Comparison of ENCODE assay signal across 25 mouse cellular contexts in genomic region chr17:43520166-43520565, GRCm38 (mm10). TPM values are rescaled to one million over a fixed set of nuclear protein-coding genes. Genes with fewer than 3 reads are reported as not detected.
"Had no signal": no experiment of that assay in that cellular context is flagged by ENCODE, and none has a peak within 500 bp of the region (broad histone marks: within the 10 kb centered on the region; RNA-seq: fewer than 3 reads in every experiment).

No protein-coding gene starts in this region.

- H3K27ac ChIP-seq: midbrain, embryonic 10.5 days; midbrain, embryonic 13.5 days; neural tube, embryonic 13.5 days; neural tube, embryonic 15.5 days had no signal

- H3K4me3 ChIP-seq: midbrain, embryonic 10.5 days; midbrain, embryonic 13.5 days; myocyte; neural tube, embryonic 13.5 days; neural tube, embryonic 15.5 days had no signal

- H3K27me3 ChIP-seq: midbrain, embryonic 13.5 days; neural tube, embryonic 13.5 days; neural tube, embryonic 15.5 days had no signal

- ATAC-seq: midbrain, embryonic 13.5 days; midbrain, embryonic 16.5 days had no signal

- H3K9ac ChIP-seq: lung, embryonic 14.5 days; midbrain, embryonic 13.5 days; neural tube, embryonic 13.5 days; neural tube, embryonic 15.5 days had no signal

- H3K36me3 ChIP-seq: midbrain, embryonic 10.5 days; midbrain, embryonic 13.5 days; neural tube, embryonic 13.5 days; neural tube, embryonic 15.5 days had no signal

- H3K4me2 ChIP-seq: lung, embryonic 14.5 days; midbrain, embryonic 13.5 days; neural tube, embryonic 13.5 days; neural tube, embryonic 15.5 days had no signal

- H3K9me3 ChIP-seq: midbrain, embryonic 10.5 days; neural tube, embryonic 13.5 days; neural tube, embryonic 15.5 days had no signal

- H3K4me1 ChIP-seq: midbrain, embryonic 13.5 days; neural tube, embryonic 13.5 days had no signal

- DNase-seq: lung, adult 18-20 months; lung, embryonic 14.5 days; lung, postnatal 10 days; lung, postnatal 4 days; retina, postnatal 1 day; right cerebral cortex, adult 18-20 months; right cerebral cortex, postnatal 25 days; right cerebral cortex, postnatal 4 days; spleen, adult 18-20 months; thymus, adult 18-20 months; thymus, postnatal 25 days; thymus, postnatal 4 days had no signal

RNA-seq across cellular contexts. Expression of gene Mep1a, which starts 17.6 kb away (rescaled TPM):
- polyA plus RNA-seq: lung, embryonic 14.5 days; lung, embryonic 16.5 days; midbrain, embryonic 10.5 days; midbrain, embryonic 16.5 days; myocyte; neural tube, embryonic 11.5 days; neural tube, embryonic 13.5 days; stomach, embryonic 14.5 days; urinary bladder, adult 2 months had no signal

RNA-seq across cellular contexts. Expression of gene Ankrd66, which starts 23.3 kb away (rescaled TPM):
- polyA plus RNA-seq: liver, embryonic 16.5 days; small intestine, adult 2 months; stomach, embryonic 16.5 days had no signal
